Comparison of ENCODE assay signal across 23 mouse cellular contexts in the genomic region with DNA sequence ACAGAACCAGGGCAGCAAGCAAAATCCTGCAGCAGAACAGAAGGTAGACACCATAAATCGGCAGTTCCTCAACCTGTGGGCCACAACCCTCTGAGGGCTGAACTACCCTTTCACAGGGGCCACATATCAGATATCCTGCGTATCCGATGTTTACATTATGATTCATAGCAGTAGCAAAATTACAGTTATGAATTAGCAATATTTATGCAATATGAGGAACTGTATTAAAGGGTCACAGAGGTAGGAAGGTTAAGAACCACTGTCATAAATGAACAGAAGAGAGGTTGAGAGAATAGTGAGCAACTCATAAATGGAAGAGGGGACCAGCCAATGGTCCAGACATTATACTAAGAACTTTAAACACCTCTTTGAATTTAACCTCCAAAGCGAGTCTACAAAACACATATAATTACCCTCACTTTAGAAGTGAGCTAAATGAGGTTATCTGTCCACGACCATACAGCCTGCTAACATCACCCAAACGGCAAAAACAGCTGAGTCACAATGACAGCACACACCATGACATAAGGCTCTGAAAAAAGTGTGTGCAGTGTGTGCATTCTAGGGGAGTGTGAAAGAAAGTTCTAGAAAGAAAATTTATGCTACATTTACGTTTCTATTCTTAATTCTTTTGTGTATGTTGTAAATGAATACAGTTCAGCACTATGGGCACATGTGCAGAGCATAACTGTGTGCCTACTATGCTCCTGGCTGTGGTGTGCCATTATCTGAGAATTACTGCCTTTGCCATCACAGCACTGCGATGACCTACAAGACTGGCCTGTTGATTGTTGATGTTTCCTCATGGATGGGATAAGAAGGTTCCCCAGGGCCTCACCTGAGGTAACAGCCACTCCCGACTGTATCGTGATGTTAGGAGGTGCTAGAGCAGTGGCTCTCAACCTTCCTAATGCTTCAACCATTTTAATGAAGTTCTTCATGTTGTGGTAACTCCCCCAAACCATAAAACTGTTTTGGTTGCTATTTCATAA. TPM values are rescaled to one million over a fixed set of nuclear protein-coding genes. Genes with fewer than 3 reads are reported as not detected.
A peak's percentile ranks its signal among the peaks of the same experiment; 100 is the strongest.
DNase-seq lines count a peak whose midpoint lies in the region; ATAC-seq lines count a peak whose summit lies in the region.
"Had no signal": no experiment of that assay in that cellular context is flagged by ENCODE, and none has a peak within 500 bp of the region (broad histone marks: within the 10 kb centered on the region; RNA-seq: fewer than 3 reads in every experiment).

No protein-coding gene starts in this region.

- intact Hi-C loops in heart, postnatal 25 days (cut with DNase I): loop anchor here (5.0 kb wide), 1 partner anchor 42 kb away; no protein-coding TSS in a partner anchor

- H3K9ac ChIP-seq in heart, embryonic 13.5 days: no peak overlapping the region
- no peak overlapping the region for H3K9ac ChIP-seq in liver, embryonic 12.5 days
- no peak overlapping the region for H3K9ac ChIP-seq in hindbrain, embryonic 13.5 days
- H3K9ac ChIP-seq: embryonic facial prominence, embryonic 13.5 days; forebrain, embryonic 15.5 days; hindbrain, embryonic 14.5 days; lung, embryonic 15.5 days had no signal

- H3K4me1 ChIP-seq in heart, embryonic 13.5 days: no peaks in the 10 kb centered on the region
- peaks cover 22% of the 10 kb centered on the region for H3K4me1 ChIP-seq in liver, embryonic 12.5 days
- peaks cover 8% of the 10 kb centered on the region for H3K4me1 ChIP-seq in hindbrain, embryonic 13.5 days (replicated peaks)
- H3K4me1 ChIP-seq: heart, embryonic 10.5 days; limb, embryonic 10.5 days; lung, embryonic 15.5 days had no signal

- no peaks in the 10 kb centered on the region for H3K27me3 ChIP-seq in heart, embryonic 13.5 days (replicated peaks)
- H3K27me3 ChIP-seq in liver, embryonic 12.5 days (replicated peaks): peaks cover 33% of the 10 kb centered on the region
- H3K27me3 ChIP-seq in hindbrain, embryonic 13.5 days: no peaks in the 10 kb centered on the region
- H3K27me3 ChIP-seq: forebrain, embryonic 15.5 days; lung, embryonic 15.5 days; Patski had no signal

- no peak overlapping the region for H3K4me3 ChIP-seq in heart, embryonic 13.5 days
- no peak overlapping the region for H3K4me3 ChIP-seq in liver, embryonic 12.5 days
- no peak overlapping the region for H3K4me3 ChIP-seq in hindbrain, embryonic 13.5 days
- H3K4me3 ChIP-seq: embryonic facial prominence, embryonic 13.5 days; forebrain, embryonic 15.5 days; gastrocnemius, adult 2 months; heart, embryonic 10.5 days; limb, embryonic 10.5 days; lung, embryonic 15.5 days had no signal

- H3K9me3 ChIP-seq in heart, embryonic 13.5 days: no peaks in the 10 kb centered on the region
- no peaks in the 10 kb centered on the region for H3K9me3 ChIP-seq in liver, embryonic 12.5 days (replicated peaks)
- H3K9me3 ChIP-seq in hindbrain, embryonic 13.5 days: no peaks in the 10 kb centered on the region
- H3K9me3 ChIP-seq: embryonic facial prominence, embryonic 13.5 days; forebrain, embryonic 15.5 days; heart, embryonic 10.5 days; limb, embryonic 10.5 days; lung, embryonic 15.5 days had no signal

- H3K27ac ChIP-seq in heart, embryonic 13.5 days (replicated peaks): peak overlapping the region; percentile 56; the same call in 1 of the 2 replicates
- H3K27ac ChIP-seq in liver, embryonic 12.5 days: peak overlapping the region; percentile 91
- H3K27ac ChIP-seq in hindbrain, embryonic 13.5 days: no peak overlapping the region
- H3K27ac ChIP-seq: embryonic facial prominence, embryonic 13.5 days; forebrain, embryonic 15.5 days; gastrocnemius, adult 2 months; heart, embryonic 10.5 days; hindbrain, embryonic 14.5 days; limb, embryonic 10.5 days; lung, embryonic 15.5 days had no signal

- H3K36me3 ChIP-seq in heart, embryonic 13.5 days: peaks cover 3% of the 10 kb centered on the region; the same call in 1 of the 2 replicates
- H3K36me3 ChIP-seq in liver, embryonic 12.5 days: no peaks in the 10 kb centered on the region
- H3K36me3 ChIP-seq in hindbrain, embryonic 13.5 days: no peaks in the 10 kb centered on the region
- H3K36me3 ChIP-seq: embryonic facial prominence, embryonic 13.5 days; forebrain, embryonic 15.5 days; heart, embryonic 10.5 days; limb, embryonic 10.5 days; lung, embryonic 15.5 days had no signal

- no peak overlapping the region for H3K4me2 ChIP-seq in heart, embryonic 13.5 days
- peak overlapping the region; percentile 28; the same call in 1 of the 2 replicates for H3K4me2 ChIP-seq in liver, embryonic 12.5 days
- no peak overlapping the region for H3K4me2 ChIP-seq in hindbrain, embryonic 13.5 days
- H3K4me2 ChIP-seq: embryonic facial prominence, embryonic 13.5 days; forebrain, embryonic 15.5 days; hindbrain, embryonic 14.5 days; lung, embryonic 15.5 days; midbrain, embryonic 11.5 days had no signal

- peak; percentile 79 for ATAC-seq in heart, embryonic 13.5 days (ENCODE audit: extremely low read depth, insufficient number of reproducible peaks, low FRiP score, low TSS enrichment)
- peak; percentile 98 for ATAC-seq in liver, embryonic 12.5 days
- ATAC-seq in hindbrain, embryonic 13.5 days (ENCODE audit: low FRiP score): no peak
- ATAC-seq in activated CD4-positive, CD25-positive, alpha-beta regulatory T cell, adult 4 months: no peak
- ATAC-seq: forebrain, embryonic 15.5 days; Patski had no signal

- DNase-seq in heart, postnatal 25 days (ENCODE audit: low spot score): no peak
- DNase-seq in c-Kit-negative CD71-positive TER-119-positive erythroid progenitor cells, embryonic 14.5 days (ENCODE audit: low read depth, low spot score): peak; percentile 95
- DNase-seq in spleen, postnatal 36 days (ENCODE audit: low spot score in 2 of 2): peak; percentile 23 to 56
- no peak for DNase-seq in gastrocnemius, adult 8-10 months (ENCODE audit: low spot score in 2 of 2)
- DNase-seq: adrenal gland, adult 2 months; gastrocnemius, adult 2 months; kidney, adult 2 months; kidney, postnatal 36 days; layer of hippocampus, postnatal 36 days; right cerebral cortex, postnatal 14 days; thymus, postnatal 25 days had no signal

- WGBS in heart, embryonic 13.5 days: 80% methylated on average over 10 of the region's 10 CpGs
- WGBS in liver, embryonic 12.5 days (ENCODE audit: insufficient replicate concordance): 57% methylated on average over 10 of the region's 10 CpGs
- WGBS in hindbrain, embryonic 13.5 days: 89% methylated on average over 10 of the region's 10 CpGs

RNA-seq across cellular contexts. Expression of a gene that starts 47.2 kb away (rescaled TPM):
- 31.2 and 31.4 TPM in 2 replicates for polyA plus RNA-seq in heart, embryonic 13.5 days (2015; fragmentation: Nextera tagmentation; extraction: Ambion mirVana)
- 10 to 100 TPM; 23.6 to 24.9 TPM for total RNA-seq in heart, postnatal 25 days (2021)
- polyA plus RNA-seq in liver, embryonic 12.5 days (2016; fragmentation: Nextera tagmentation; extraction: Ambion mirVana): 2.8 and 4.1 TPM in 2 replicates
- 5.5 and 7.0 TPM in 2 replicates for polyA plus RNA-seq in hindbrain, embryonic 13.5 days (2015; fragmentation: Nextera tagmentation; extraction: Ambion mirVana)
- total RNA-seq in gastrocnemius, adult 8-10 months (2022): 1 to 10 TPM; 4.1 to 6.2 (median 5.0) TPM
- polyA plus RNA-seq in activated CD4-positive, CD25-positive, alpha-beta regulatory T cell, adult 4 months (2017; shearing (Covaris generic)): 10 to 100 TPM; 69.2 to 77.7 TPM

Comparison
In these comparisons a context has a peak if more than half of its experiments do, and no peak if none do; other contexts are left out.
1. ATAC-seq: peak in heart, embryonic 13.5 days (single experiment) and liver, embryonic 12.5 days (single experiment); none in hindbrain, embryonic 13.5 days (single experiment) and activated CD4-positive, CD25-positive, alpha-beta regulatory T cell, adult 4 months (single experiment).
2. DNase-seq: peak in c-Kit-negative CD71-positive TER-119-positive erythroid progenitor cells, embryonic 14.5 days (single experiment) and spleen, postnatal 36 days (2 of 2); none in heart, postnatal 25 days (single experiment) and gastrocnemius, adult 8-10 months (0 of 2).